Mouse (Mus musculus) ES-E14 (cell line): Measurements from ENCODE around the gene Ackr4.

Experiments
- CHD2 ChIP-seq: IDR thresholded peaks from 2 replicates; pipeline ENCODE4 v1.6.1; 2014; ENCODE audit warnings: mild to moderate bottlenecking, low read depth, low read length, inconsistent platforms
- MAFK ChIP-seq: IDR thresholded peaks from 2 replicates; pipeline ENCODE4 v1.6.1; 2014; ENCODE audit warnings: mild to moderate bottlenecking, low read depth, low read length, inconsistent platforms; ENCODE audit not compliant: insufficient read depth
- ZNF384 ChIP-seq: IDR thresholded peaks from 2 replicates; pipeline ENCODE4 v1.6.1; 2012; ENCODE audit warnings: low read depth, low read length, inconsistent platforms

- no peak for TF ChIP-seq ZNF384
- no peak for TF ChIP-seq MAFK
- TF ChIP-seq CHD2: no peak
Observed at GRCm38 (mm10) chr9:104165926-104166325, 39.2 kb upstream of the Ackr4 start.
